Mouse (Mus musculus): ENCODE results near the gene Nedd8. TPM values are rescaled to one million over a fixed set of nuclear protein-coding genes. Genes with fewer than 3 reads are reported as not detected.

Gene Nedd8
- total RNA-seq, 2 experiments from 2014 or later = 66.5 to 89.5 TPM

DNA sequence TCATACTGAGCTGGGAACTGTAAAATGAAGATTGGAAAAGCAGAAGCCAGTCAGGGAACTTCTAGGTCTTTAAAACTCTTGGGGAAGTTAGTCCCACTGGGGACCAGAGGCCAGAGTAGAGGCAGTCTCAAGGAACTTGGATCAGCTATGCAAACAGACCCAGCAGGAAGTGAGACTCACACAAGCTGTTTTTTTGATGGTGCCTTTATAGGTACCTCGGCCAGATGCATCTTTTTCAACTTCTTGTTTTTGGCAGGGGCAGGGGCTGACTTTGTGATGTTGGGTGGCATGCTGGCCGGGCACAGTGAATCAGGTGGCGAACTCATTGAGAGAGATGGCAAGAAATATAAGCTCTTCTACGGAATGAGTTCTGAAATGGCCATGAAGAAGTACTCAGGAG, 5.7 kb upstream of the Nedd8 start:
- ATAC-seq (replicated peaks; ENCODE audit: low FRiP score, poor library complexity, severe bottlenecking) = no peak

DNA sequence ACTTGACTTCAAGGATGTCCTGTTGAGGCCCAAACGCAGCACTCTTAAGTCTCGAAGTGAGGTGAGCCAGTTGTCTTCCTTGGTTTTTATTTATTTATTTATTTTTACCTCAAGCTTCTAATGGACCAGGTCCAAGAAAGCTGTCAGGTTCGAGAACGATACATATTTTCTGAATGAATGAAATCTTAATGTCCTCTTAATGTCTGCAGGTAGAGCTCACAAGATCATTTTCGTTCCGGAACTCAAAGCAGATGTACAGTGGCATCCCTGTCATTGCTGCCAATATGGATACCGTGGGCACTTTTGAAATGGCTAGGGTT, 777 bp upstream of the Nedd8 start:
- ATAC-seq (replicated peaks; ENCODE audit: low FRiP score, poor library complexity, severe bottlenecking) = no peak

DNA sequence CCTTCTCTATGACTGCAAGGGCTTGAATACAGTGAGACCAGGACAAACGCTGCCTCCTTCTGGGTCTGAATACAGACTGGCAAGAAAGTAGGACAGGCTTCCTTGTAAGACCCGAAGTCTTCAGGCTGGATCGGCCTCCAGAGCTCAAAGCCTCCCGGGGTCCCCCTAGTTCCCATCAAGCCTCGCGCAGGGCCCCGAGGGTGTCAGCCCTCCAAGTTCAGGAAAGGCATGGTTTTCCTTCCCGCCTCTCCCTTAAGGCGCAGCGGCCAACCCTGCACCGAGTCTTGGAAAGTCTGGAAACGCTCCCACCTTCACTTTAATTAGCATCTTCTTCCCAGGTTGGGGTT, 465 bp downstream of the Nedd8 start:
- peak; percentile 32 for ATAC-seq (replicated peaks; ENCODE audit: low FRiP score, poor library complexity, severe bottlenecking)

DNA sequence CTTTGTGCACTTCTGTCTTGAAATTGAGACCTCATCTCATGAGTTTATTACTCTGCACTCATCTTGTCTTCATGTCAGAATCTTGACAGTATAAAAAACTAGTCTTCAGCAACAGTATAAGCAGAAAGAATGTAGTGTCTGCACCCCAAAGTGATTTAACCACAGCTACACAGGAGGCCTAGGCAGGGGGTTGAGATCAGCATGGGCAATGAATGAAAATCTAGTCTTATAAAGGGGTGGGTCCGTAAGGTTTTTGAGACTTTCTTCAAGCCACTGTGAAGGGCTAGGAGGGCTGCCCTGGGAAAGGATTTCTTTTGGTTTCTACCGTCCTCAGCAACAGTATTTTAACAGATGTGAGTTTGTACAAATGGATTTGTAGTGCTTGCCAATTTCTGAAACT, 11.3 kb downstream of the Nedd8 start:
- ATAC-seq (replicated peaks; ENCODE audit: low FRiP score, poor library complexity, severe bottlenecking) = no peak; the same call in 1 of the 2 replicates

DNA sequence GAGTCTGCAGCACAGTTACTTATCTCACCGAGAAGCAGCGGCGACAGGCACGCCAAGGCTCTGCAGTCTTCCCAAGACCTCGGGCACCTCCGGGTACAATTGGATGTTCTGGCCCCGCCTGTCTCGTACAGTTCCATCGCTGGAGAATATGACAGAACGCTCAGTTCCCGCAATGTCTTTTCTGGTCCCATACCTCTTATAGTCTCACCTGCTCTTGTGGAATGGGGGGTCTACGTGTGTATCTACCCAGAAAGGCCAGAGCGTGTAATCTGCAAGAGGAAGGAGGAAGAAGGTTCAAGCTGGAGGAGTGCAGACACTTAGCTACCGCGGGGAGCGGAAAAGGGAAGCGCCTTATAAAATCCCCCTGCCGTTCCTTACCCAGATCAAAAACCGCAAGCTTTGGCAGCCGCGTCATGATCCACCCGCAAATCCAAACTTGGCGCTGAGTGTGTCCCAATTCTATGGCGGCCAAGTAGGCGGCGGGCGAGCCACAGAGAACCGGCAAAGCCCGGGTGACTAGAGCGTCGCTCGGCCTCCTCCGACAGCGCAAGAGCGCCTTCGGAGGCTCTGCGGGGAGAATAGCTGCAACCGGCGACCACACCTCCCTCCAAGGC, 11.9 kb downstream of the Nedd8 start, which contains the start of gene Mdp1:
TSS of gene Mdp1 (minus strand) at position 549 of the 614 bp plus-strand sequence.
- ATAC-seq (replicated peaks; ENCODE audit: low FRiP score, poor library complexity, severe bottlenecking) = peak; percentile 98

DNA sequence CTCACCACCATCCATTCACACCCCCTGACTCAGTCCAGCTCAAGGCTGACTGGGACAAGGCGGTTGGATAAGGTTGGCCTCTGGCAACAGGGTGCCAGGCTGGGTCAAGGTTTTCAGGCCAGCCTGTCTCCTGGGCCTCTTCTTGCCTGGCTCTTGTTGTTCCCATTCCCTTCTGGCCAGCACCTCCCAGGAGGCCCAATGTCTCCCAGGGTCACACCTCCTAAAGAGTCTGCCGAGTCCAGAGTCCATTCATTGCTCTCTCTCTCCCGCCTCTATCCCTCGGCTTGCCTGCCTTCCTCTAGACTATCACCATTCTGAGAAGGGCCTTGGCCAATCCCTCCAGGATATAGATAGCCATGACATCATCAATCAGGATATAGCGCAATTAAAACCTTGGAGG, 13.9 kb downstream of the Nedd8 start:
- ATAC-seq (replicated peaks; ENCODE audit: low FRiP score, poor library complexity, severe bottlenecking) = no peak

DNA sequence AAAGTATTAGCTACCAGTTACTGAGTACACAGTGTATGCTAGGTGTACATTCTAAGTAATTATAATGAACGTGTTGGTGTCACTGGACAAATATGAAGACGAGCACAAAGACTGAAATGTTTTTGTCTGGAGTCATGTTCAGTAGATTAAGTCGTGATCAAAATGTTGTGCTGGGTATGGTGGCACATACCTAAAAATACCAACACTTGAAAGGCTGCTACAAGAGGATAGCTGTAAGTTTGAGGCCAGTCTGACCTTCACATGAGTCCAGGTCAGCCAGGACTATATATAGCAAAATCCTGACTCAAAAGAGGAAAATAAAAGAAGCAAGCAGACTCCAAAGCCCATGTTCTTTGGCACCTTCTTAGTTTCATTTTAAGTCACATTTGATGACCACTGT, 15.0 kb downstream of the Nedd8 start:
- no peak for ATAC-seq (replicated peaks; ENCODE audit: low FRiP score, poor library complexity, severe bottlenecking)

DNA sequence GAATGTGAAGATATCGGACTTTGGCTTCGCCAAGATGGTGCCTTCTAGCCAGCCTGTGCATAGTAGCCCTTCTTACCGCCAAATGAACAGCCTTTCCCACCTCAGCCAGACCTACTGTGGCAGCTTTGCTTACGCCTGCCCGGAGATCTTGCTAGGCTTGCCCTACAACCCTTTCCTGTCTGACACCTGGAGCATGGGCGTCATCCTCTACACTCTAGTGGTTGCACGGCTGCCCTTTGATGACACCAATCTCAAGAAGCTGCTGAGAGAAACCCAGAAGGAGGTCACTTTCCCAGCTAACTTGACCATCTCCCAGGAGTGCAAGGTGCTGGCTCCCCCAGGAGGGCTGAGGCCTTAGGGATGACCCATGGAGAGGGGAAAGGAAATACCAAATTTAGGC, 20.4 kb downstream of the Nedd8 start:
- no peak for ATAC-seq (replicated peaks; ENCODE audit: low FRiP score, poor library complexity, severe bottlenecking)

DNA sequence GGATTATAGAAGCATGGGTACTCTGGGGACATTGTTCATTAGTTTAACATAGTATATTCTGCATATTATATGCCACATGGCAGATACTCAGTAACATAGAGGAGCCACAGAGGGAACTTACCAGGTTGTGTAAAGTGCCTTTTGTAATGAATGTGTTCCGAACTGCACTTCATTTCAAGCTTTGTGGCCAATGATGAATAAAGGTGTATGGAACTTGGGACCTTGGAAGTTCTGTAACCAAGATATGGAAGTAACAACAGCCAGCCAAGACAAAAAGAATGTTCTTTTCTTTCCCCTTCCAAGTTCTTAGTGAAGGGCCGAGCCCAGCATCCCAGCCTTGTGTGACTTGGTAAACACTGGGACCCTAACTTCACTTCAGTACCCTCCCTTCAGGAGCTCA, 22.0 kb downstream of the Nedd8 start, which contains the start of gene Tssk4:
TSS of gene Tssk4 (plus strand) at position 301 of the 400 bp plus-strand sequence.
- ATAC-seq (replicated peaks; ENCODE audit: low FRiP score, poor library complexity, severe bottlenecking) = no peak

DNA sequence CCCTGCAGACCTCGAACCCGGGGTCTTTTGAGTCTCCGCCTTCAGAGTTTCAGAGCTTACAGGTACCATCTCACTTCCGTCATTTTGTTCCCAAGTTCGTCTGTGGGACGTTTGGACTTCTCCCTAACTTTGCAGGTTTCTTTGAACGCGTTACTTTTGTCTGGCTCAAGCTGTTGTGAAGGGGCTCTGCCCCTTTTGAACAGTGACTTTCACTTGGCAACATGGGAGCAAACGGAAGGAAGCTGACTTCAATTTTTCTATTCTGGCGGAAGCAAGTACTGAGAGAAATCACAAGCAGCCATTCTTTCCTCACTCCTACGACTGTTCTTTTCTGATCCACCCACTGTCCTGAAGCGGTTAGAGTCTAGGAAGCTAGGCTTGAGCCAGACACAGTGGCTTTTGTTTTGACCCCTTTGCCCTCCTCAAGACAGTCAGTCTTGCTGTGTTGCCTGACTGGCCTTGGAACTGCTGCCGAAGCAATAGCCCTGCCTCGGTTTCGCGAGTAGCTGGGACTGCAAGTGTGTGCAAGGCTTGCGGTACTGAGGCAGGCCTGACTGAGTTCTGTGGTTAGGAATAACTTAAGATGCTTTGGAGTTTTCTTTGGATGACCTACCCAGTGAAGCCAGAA, 27.5 kb downstream of the Nedd8 start:
- no peak for ATAC-seq (replicated peaks; ENCODE audit: low FRiP score, poor library complexity, severe bottlenecking)

DNA sequence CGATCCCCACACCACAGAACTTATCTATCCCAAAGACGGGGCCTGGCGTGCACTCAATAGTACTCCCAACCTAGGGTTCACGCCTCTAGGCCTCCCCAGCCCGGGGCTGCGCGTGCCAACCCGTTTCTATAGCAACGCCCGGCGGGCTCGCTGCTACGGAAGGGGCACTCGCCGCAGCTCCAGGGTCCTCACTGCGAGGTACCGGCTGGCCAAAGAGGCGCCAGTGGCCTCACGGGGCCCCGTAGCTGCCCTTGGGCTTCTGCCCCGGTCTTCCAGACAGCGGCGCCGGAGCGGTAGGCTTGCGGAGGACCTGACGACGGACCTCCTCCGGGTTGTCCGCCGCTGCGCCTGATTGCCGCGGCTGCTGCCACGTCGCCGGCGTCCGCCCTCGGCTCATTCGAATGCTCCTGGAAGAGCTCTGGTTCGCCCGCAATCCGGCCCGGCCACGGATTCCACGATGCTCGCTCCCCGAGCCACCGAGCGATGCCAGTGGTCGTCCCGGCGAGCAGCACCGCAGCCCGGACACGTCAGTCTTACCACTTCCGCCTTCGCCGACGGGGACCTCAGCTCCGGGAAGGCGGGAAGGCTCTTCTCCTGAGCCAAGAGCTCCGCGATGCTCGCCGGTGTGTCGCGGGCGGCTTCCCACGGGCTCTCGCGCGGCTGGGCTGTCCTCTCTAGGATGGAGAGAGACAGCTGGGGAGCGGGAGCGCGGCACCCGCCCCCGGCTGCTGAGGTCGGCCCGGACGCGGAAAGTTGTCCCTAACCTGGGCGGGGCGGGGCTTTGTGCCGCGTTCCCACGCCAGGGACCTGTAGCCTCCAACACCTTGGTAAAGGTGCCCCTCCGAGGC, 28.6 kb downstream of the Nedd8 start, which contains the start of gene Tm9sf1:
TSS of gene Tm9sf1 (minus strand) at position 747 of the 848 bp plus-strand sequence.
- peak; percentile 85 for ATAC-seq (replicated peaks; ENCODE audit: low FRiP score, poor library complexity, severe bottlenecking)

DNA sequence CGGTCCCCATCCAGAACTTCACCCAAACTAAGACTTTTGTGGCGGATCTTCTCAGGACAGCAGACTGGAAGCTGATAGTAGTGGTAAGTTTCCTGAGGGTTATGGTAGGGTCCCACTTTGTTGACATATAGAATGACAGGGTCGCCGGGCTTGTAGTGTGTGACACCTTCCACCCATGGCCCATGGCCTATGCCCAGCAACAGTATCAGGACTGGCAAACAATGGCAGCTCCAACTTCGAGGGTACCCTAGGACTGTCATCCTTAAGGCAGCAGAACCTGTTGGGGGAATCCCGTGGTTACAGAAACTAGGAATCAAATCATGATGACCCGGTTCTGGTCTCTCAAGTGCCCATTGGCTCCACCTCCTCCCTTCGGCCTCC, 29.3 kb downstream of the Nedd8 start:
- peak; percentile 14 for ATAC-seq (replicated peaks; ENCODE audit: low FRiP score, poor library complexity, severe bottlenecking)

DNA sequence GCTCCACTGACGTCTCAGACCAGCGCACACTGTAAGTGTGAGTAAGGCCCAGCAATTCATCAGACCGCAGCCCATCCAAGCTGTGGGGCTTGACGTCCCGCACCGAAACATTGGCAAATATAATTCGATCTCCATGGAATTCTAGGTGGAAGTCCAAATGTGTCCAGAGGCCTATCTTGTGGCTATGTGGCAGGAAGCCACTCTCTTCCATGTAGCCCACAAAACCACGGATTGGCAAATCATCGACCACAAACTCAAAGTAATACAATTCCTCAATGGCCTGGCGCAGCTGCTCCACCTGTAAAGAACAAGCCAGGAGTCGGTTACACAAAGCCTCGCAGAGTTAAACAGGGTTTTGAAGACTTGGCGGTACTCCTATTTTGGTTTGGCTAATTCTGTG, 30.6 kb downstream of the Nedd8 start:
- ATAC-seq (replicated peaks; ENCODE audit: low FRiP score, poor library complexity, severe bottlenecking) = no peak

DNA sequence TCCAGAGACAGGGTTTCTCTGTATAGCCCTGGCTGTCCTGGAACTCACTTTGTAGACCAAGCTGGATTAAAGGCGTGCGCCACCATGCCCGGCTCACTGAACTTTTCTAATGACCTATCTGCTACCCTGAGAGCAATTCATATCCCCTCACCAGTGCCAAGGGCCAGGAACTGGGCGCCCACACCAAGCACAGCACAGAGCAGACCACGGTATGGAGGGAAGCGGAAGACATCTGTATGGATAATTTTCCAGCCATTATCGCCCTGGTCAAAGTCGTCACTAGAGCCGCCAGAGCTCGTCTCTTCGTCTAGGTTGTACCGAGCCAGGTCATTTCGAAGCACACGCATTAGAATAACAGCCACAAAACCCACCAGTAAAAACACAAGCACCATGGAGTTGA, 31.1 kb downstream of the Nedd8 start:
- ATAC-seq (replicated peaks; ENCODE audit: low FRiP score, poor library complexity, severe bottlenecking) = no peak

DNA sequence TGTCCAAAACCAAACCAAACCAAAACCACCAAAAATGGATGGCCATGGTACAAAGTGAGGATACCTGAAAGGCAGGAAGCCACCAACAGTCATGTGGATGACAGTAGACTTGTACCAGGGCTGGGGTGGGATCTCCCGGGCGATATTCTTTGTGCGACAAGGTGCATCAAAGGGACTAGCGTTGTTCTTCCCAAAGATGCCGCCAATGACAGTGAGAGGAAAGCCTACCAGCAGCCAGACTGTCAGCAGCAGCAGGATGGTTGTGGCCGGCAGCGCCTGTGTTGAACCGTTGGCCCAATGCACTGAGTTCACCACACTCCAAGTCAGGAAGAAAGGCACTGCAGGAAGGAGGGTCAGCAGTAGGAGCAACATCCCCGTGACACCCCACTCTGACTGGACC, 34.1 kb downstream of the Nedd8 start, which contains the start of gene Gm49378:
TSS of gene Gm49378 (minus strand) at position 101 of the 400 bp plus-strand sequence.
- no peak for ATAC-seq (replicated peaks; ENCODE audit: low FRiP score, poor library complexity, severe bottlenecking)

DNA sequence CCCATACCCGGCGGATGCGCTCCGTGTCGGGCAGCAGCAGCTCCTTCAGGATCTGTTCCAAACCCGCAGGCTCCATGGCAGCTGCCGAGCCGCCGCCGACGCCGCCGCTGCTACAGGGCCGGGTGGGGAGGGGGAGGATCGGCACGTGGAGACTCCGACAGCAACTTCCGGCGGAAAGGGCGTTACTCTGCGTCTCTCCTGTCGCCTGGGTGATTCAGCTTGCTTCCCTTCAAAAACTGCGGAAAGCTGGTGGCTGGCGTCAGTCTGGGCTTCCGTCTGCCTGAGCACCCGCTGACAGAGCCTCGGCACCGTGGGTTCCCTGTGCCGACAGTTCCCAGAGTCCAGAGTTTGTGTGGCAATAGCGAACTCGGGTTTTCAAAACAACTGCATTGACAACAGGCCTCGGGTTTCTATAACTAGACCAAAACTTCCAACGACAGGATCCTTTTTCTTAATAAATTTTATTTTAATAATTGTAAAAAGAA, 36.4 kb downstream of the Nedd8 start, which contains the start of gene Ipo4:
TSS of gene Ipo4 (minus strand) at position 435 of the 485 bp plus-strand sequence.
- ATAC-seq (replicated peaks; ENCODE audit: low FRiP score, poor library complexity, severe bottlenecking) = peak; percentile 87

DNA sequence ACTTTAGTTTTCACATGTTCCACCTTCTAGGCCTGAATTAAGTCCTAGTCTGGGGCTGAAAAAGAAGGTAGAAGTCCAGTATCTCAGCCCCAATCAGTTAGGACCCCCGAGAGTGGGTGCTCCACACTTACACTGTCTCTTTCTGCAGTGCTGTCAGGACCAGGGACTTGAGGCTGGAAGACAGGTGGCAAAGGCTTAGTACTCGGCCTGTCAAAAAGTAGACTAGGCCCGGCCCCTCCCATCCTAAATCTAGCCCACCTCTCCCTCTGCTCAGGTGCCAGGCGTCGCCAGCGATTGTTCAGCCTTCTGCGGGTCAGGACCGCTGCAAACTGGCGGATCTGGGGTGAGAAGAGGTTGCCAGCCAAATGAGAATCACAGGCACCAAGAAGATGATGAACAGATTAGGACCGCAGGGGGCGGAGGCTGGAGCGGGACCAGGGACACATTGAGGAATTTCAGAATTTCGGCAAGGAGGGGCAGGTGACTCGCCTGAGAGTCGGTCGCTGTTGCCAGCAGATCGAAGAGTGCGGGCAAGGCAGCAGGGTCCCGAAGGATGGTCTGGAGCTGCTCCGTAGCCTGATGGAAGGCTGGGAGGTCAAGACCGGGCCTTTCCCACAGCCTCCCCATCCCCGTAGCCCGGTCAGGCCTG, 36.9 kb downstream of the Nedd8 start:
- ATAC-seq (replicated peaks; ENCODE audit: low FRiP score, poor library complexity, severe bottlenecking) = no peak

DNA sequence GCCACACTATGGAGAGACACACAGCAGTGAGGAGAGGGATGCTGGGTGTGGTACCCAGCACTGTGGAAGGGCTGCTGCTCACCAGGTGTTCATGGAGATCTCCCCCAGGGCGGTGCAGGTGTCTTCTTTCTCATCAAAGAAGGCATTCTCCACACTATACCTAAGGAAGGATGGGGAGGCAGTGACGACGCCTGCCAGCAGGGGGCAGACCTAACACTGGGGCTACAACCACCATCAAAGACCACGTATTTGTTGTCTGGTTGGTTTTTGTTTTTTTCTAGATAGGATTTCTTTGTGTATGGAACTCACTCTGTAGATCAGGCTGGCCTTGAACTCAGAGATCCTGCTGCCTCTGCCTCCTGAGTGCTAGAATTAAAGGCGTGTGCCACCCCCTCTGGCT, 42.6 kb downstream of the Nedd8 start:
- ATAC-seq (replicated peaks; ENCODE audit: low FRiP score, poor library complexity, severe bottlenecking) = peak; percentile 65

DNA sequence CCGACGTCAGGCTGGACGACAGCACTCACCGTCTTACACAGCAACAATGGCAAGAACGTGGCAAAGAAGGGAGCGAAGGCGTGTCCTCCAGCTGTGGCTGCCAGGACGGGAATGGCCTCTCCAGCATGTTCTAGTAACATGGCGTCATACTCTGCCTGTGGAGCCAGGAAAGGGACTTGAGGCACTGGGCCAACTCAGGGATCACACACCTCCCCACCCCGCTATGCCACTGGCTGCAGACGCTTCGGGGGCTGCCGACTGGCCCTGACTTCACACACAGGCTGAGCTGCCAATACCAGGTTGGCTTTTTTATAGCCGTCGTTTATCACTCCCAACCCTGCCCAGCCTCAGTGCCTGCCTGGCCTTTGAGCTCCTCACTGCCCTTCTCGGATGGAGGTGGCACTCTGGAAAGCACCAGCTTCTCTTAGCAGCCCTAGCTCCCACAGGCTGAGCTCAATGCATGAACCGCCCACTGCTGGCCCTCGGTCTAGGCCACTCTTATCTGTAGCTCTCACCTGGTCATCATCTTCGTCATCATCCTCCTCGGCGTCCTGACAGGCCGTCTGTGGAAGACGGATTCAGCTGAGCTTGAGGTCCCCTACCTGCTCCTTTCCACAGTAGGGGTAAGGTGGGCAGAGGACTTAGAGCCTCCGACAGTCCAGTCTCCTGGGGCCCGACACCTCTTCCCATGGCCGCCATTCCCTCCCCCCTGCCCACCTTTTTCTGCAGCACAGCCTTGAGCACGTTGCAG, 43.7 kb downstream of the Nedd8 start:
- ATAC-seq (replicated peaks; ENCODE audit: low FRiP score, poor library complexity, severe bottlenecking) = peak; percentile 54
